Mouse (Mus musculus): Measurements from ENCODE around the gene Acot2. TPM values are rescaled to one million over a fixed set of nuclear protein-coding genes. Genes with fewer than 3 reads are reported as not detected.
A peak's percentile ranks its signal among the peaks of the same experiment; 100 is the strongest.

The Acot2 gene
- polyA plus RNA-seq, 1 experiment from 2014 or later: 9.8 TPM

DNA sequence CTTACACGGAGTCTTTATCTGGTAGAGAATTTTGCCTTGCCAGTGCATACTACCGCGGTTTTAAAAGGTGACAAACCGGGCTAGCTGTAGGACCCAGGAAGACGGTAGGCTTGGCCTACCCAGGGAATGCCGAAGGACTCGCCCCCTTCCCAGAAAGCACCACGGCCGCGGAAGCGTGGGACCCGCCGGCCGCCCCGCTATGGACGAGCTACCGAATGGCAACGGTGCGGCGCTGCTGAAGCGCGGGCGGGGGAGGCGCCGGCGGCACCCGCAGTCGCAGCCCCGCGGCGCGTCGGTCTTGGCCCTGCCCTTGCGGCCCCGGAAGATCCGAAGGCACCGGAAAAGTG is 37.2 kb upstream of the Acot2 start, which contains the start of gene Riox1:
Gene Riox1, plus strand, starts transcription at position 116 of the 347 bp plus-strand sequence.
- ATAC-seq (ENCODE audit: low read depth) (peak; percentile 96), DNase-seq (ENCODE audit: low spot score) (peak; percentile 95)
- H3K4me2 ChIP-seq (ENCODE audit: low read depth, low read length): peak within 1 kb of the TSS; percentile 94
- peak within 1 kb of the TSS; percentile 80 for H3K27ac ChIP-seq (replicated peaks; ENCODE audit: low read depth, low read length)
- H3K36me3 ChIP-seq (ENCODE audit: control insufficient read depth, insufficient read depth, low read length): peaks cover 21% of the 10 kb centered on the region
- H3K4me1 ChIP-seq (ENCODE audit: control insufficient read depth, insufficient read depth, low read length): peaks cover 13% of the 10 kb centered on the region
- H3K4me3 ChIP-seq (ENCODE audit: low read depth, low read length): peak within 1 kb of the TSS; percentile 78
- no peaks in the 10 kb centered on the region for H3K27me3 ChIP-seq (replicated peaks; ENCODE audit: control insufficient read depth, insufficient read depth, low read length)
- H3K9ac ChIP-seq (ENCODE audit: low read depth, low read length): peak within 1 kb of the TSS; percentile 82
- H3K9me3 ChIP-seq (ENCODE audit: control insufficient read depth, low read length): peaks cover 3% of the 10 kb centered on the region; the same call in 1 of the 2 replicates
- under 1% methylated on average over 28 of the region's 37 CpGs for WGBS

DNA sequence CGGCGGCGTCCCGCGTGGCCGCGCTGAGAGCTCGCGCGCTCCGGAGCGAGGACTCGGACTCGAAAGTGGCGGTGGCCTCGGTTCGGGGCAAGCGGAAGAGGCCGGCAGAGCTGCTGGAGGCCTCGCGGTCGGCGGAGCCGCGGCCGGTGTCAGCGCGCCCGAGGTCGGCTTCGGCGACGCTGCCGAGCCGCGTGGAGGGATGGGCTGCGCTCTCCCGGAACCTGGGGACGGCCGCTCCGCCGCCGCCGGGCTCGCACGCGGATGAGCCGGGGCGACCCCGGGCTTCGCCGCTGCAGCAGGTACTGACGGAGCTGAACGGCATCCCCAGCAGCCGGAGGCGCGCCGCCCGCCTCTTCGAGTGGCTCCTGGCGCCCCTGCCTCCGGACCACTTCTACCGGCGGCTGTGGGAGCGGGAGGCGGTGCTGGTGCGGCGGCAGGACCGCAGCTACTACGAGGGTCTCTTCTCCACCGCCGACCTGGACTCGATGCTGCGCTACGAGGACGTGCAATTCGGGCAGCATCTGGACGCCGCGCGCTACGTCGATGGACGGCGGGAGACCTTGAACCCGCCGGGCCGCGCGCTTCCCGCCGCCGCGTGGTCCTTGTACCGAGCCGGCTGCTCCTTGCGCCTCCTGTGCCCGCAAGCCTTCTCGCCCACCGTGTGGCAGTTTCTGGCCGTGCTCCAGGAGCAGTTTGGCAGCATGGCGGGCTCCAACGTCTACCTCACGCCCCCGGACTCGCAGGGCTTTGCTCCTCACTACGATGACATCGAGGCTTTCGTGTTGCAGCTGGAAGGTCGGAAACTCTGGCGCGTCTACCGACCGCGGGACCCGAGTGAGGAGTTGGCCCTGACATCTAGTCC is 36.6 kb upstream of the Acot2 start:
- Histone ChIP-seq H3K4me1 (ENCODE audit: control insufficient read depth, insufficient read depth, low read length) (peaks cover 13% of the 10 kb centered on the region), H3K27ac (replicated peaks; ENCODE audit: low read depth, low read length) (peak overlapping the region; percentile 80), H3K36me3 (ENCODE audit: control insufficient read depth, insufficient read depth, low read length) (peaks cover 21% of the 10 kb centered on the region), H3K4me2 (ENCODE audit: low read depth, low read length) (peak overlapping the region; percentile 94), H3K9ac (ENCODE audit: low read depth, low read length) (peak overlapping the region; percentile 82), H3K4me3 (ENCODE audit: low read depth, low read length) (peak overlapping the region; percentile 78), H3K27me3 (replicated peaks; ENCODE audit: control insufficient read depth, insufficient read depth, low read length) (no peaks in the 10 kb centered on the region), H3K9me3 (ENCODE audit: control insufficient read depth, low read length) (peaks cover 3% of the 10 kb centered on the region; the same call in 1 of the 2 replicates)
- DNase-seq (ENCODE audit: low spot score): no peak
- peak; percentile 63 for ATAC-seq (ENCODE audit: low read depth)
- 1% methylated on average over 26 of the region's 116 CpGs for WGBS

DNA sequence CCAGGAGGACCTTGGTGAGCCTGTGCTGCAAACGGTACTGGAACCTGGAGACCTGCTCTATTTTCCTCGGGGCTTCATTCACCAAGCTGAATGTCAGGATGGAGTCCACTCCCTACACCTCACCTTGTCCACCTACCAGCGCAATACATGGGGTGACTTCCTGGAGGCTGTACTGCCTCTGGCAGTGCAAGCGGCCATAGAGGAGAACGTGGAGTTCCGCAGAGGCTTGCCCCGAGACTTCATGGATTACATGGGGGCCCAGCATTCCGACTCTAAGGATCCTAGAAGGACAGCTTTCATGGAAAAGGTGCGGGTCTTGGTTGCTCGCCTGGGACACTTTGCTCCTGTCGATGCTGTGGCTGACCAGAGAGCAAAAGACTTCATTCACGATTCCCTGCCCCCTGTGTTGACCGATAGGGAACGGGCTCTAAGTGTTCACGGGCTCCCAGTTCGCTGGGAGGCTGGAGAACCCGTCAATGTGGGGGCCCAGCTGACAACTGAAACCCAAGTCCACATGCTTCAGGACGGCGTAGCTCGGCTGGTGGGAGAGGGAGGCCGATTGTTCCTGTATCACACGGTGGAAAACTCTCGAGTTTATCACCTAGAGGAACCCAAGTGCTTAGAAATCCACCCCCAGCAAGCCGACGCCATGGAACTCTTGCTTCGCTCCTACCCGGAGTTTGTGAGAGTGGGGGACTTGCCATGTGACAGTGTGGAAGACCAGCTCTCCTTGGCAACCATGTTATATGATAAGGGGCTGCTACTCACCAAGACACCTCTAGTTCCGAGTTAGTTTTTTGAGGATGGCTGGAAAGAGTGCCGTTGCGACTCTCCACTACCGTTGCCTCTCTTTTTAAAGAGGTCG is 35.7 kb upstream of the Acot2 start:
- ATAC-seq (ENCODE audit: low read depth) (no peak), DNase-seq (ENCODE audit: low spot score) (no peak)
- WGBS: 62% methylated on average over 32 of the region's 32 CpGs
- Histone ChIP-seq H3K9ac (ENCODE audit: low read depth, low read length) (peak overlapping the region; percentile 82), H3K4me1 (ENCODE audit: control insufficient read depth, insufficient read depth, low read length) (peaks cover 13% of the 10 kb centered on the region), H3K4me2 (ENCODE audit: low read depth, low read length) (peak overlapping the region; percentile 94), H3K27me3 (replicated peaks; ENCODE audit: control insufficient read depth, insufficient read depth, low read length) (no peaks in the 10 kb centered on the region), H3K27ac (replicated peaks; ENCODE audit: low read depth, low read length) (peak overlapping the region; percentile 80; the same call in 1 of the 2 replicates), H3K9me3 (ENCODE audit: control insufficient read depth, low read length) (no peaks in the 10 kb centered on the region), H3K36me3 (ENCODE audit: control insufficient read depth, insufficient read depth, low read length) (peaks cover 24% of the 10 kb centered on the region), H3K4me3 (ENCODE audit: low read depth, low read length) (peak overlapping the region; percentile 78)

DNA sequence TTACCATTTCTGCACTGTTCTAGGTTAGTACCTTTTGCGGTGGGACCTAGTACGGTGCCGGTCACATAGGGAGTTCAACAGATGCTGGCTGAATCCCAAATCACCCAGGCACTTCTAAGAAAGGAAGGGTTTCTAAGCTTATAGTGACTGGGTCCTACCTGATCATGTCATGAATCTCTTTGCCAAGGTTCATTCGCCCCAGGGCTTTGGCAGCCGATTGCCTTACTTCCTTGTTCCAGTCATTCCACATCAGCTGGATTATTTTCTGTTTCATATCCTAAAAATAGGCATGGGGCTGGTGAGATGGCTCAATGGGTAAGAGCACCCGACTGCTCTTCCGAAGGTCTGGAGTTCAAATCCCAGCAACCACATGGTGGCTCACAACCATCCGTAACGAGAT is 29.4 kb upstream of the Acot2 start:
- Histone ChIP-seq H3K4me2 (ENCODE audit: low read depth, low read length) (no peak overlapping the region), H3K4me3 (ENCODE audit: low read depth, low read length) (no peak overlapping the region), H3K27ac (replicated peaks; ENCODE audit: low read depth, low read length) (no peak overlapping the region), H3K9ac (ENCODE audit: low read depth, low read length) (no peak overlapping the region), H3K4me1 (ENCODE audit: control insufficient read depth, insufficient read depth, low read length) (no peaks in the 10 kb centered on the region; the same call in 1 of the 2 replicates), H3K36me3 (ENCODE audit: control insufficient read depth, insufficient read depth, low read length) (peaks cover 9% of the 10 kb centered on the region), H3K27me3 (replicated peaks; ENCODE audit: control insufficient read depth, insufficient read depth, low read length) (no peaks in the 10 kb centered on the region), H3K9me3 (ENCODE audit: control insufficient read depth, low read length) (no peaks in the 10 kb centered on the region)
- DNase-seq (ENCODE audit: low spot score) (no peak), ATAC-seq (ENCODE audit: low read depth) (no peak)
- WGBS: 87% methylated on average over 9 of the region's 9 CpGs

DNA sequence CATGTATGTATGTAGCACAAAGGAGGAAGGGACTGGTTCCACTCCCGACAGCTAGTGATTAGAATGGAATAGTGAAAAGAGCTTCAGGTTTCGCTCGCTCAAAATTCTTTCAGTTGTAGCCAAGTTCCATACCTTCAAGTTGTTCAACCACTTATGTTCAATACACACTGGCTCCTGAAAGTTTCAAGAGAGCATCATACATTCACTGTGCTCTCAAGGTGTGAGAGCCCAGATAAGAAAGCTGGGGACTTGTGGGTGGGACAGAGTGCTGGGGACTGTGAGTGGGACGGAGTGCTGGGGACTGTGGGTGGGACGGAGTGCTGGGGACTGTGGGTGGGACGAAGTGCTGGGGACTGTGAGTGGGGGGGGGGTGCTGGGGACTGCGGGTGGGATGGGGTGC is 22.4 kb upstream of the Acot2 start:
- 76% methylated on average over 6 of the region's 7 CpGs for whole genome bisulfite sequencing
- Histone ChIP-seq H3K36me3 (ENCODE audit: control insufficient read depth, insufficient read depth, low read length) (no peaks in the 10 kb centered on the region), H3K4me2 (ENCODE audit: low read depth, low read length) (no peak overlapping the region)

DNA sequence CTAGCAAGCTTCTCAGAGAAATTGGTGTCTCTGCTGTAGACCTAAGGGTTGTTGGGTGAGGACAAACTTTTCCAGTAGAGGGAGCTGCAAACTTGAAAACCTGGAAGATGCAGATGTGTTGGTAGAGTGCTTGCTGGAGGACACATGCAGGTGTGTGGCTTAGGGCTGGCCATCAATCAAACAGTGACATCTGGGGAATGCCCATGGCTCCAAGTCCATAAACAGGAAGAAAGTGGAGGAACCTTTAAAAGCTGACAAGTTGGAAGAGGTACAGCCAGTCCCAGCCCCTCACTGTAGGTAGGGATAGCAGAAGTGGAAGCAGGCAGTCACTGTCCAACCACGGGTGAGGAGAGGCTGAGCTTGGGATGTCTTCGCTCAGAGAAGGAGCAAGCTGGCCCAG is 15.5 kb upstream of the Acot2 start:
- Histone ChIP-seq H3K9ac (ENCODE audit: low read depth, low read length) (no peak overlapping the region), H3K4me3 (ENCODE audit: low read depth, low read length) (no peak overlapping the region), H3K4me1 (ENCODE audit: control insufficient read depth, insufficient read depth, low read length) (no peaks in the 10 kb centered on the region), H3K36me3 (ENCODE audit: control insufficient read depth, insufficient read depth, low read length) (no peaks in the 10 kb centered on the region), H3K9me3 (ENCODE audit: control insufficient read depth, low read length) (0 out of 2 replicates have a peak, but pooled peaks cover 5% of the 10 kb centered on the region), H3K27ac (replicated peaks; ENCODE audit: low read depth, low read length) (no peak overlapping the region), H3K4me2 (ENCODE audit: low read depth, low read length) (no peak overlapping the region), H3K27me3 (replicated peaks; ENCODE audit: control insufficient read depth, insufficient read depth, low read length) (no peaks in the 10 kb centered on the region)
- ATAC-seq (ENCODE audit: low read depth) (no peak), DNase-seq (ENCODE audit: low spot score) (peak; percentile 56)
- 78% methylated on average over 2 of the region's 2 CpGs for WGBS

More for the DNA sequence above, 22.4 kb upstream of the Acot2 start:
- no peaks in the 10 kb centered on the region for H3K4me1 ChIP-seq (ENCODE audit: control insufficient read depth, insufficient read depth, low read length)
- ATAC-seq (ENCODE audit: low read depth): no peak
- no peak overlapping the region for H3K27ac ChIP-seq (replicated peaks; ENCODE audit: low read depth, low read length)
- no peak overlapping the region for H3K4me3 ChIP-seq (ENCODE audit: low read depth, low read length)
- no peak overlapping the region for H3K9ac ChIP-seq (ENCODE audit: low read depth, low read length)
- no peaks in the 10 kb centered on the region for H3K27me3 ChIP-seq (replicated peaks; ENCODE audit: control insufficient read depth, insufficient read depth, low read length)
- no peaks in the 10 kb centered on the region for H3K9me3 ChIP-seq (ENCODE audit: control insufficient read depth, low read length)
- no peak for DNase-seq (ENCODE audit: low spot score)

DNA sequence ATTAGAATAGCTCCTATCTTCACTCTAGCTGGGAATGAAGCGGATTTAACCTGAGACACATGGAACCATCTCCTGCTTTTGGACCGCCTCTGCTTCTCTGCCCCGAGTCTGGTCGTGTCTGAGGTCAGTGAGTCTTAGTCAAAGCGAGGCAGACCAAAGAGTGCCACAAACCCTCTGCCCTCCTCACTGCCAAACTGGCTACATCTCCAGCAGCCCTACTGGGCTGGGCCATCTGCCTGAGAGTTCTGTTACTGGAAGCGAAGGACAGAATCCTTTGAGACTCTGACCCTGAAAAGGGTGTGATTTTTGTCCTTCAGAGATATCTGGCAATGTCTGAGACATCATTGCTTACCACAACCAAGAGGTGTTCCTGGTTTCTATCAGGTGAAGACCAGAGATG is 8.8 kb upstream of the Acot2 start:
- no peaks in the 10 kb centered on the region for H3K27me3 ChIP-seq (replicated peaks; ENCODE audit: control insufficient read depth, insufficient read depth, low read length)
- no peak for ATAC-seq (ENCODE audit: low read depth)
- H3K9ac ChIP-seq (ENCODE audit: low read depth, low read length): no peak overlapping the region
- H3K27ac ChIP-seq (replicated peaks; ENCODE audit: low read depth, low read length): no peak overlapping the region
- WGBS: 88% methylated on average over 6 of the region's 6 CpGs
- no peak overlapping the region for H3K4me2 ChIP-seq (ENCODE audit: low read depth, low read length)
- no peak for DNase-seq (ENCODE audit: low spot score)
- no peak overlapping the region for H3K4me3 ChIP-seq (ENCODE audit: low read depth, low read length)
- H3K36me3 ChIP-seq (ENCODE audit: control insufficient read depth, insufficient read depth, low read length): no peaks in the 10 kb centered on the region
- H3K9me3 ChIP-seq (ENCODE audit: control insufficient read depth, low read length): 0 out of 2 replicates have a peak, but pooled peaks cover 5% of the 10 kb centered on the region
- H3K4me1 ChIP-seq (ENCODE audit: control insufficient read depth, insufficient read depth, low read length): no peaks in the 10 kb centered on the region

DNA sequence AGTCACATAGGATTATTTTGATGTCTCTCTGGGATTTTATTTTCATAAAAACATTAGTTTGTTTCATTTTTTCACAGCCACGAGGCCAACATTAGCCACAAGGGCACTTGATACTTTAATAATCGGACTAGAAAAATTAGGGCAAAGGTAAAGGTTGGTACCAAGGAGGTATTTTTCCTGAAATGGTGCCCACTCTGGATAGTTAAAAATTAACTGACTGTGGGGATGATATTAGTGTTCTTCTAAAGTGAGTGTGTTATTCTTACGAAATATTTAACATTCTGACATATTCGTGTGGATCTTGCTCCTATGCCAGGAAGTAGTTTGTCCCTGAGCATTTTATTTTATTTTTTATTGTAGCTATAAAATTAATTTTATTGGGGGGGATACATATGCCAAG is 6.0 kb upstream of the Acot2 start:
- ATAC-seq (ENCODE audit: low read depth): no peak
- DNase-seq (ENCODE audit: low spot score): no peak
- H3K27ac ChIP-seq (replicated peaks; ENCODE audit: low read depth, low read length): no peak overlapping the region
- no peak overlapping the region for H3K4me2 ChIP-seq (ENCODE audit: low read depth, low read length)
- H3K4me3 ChIP-seq (ENCODE audit: low read depth, low read length): no peak overlapping the region
- H3K36me3 ChIP-seq (ENCODE audit: control insufficient read depth, insufficient read depth, low read length): no peaks in the 10 kb centered on the region
- no peaks in the 10 kb centered on the region for H3K9me3 ChIP-seq (ENCODE audit: control insufficient read depth, low read length)
- WGBS: 85% methylated on average over 4 of the region's 4 CpGs
- H3K4me1 ChIP-seq (ENCODE audit: control insufficient read depth, insufficient read depth, low read length): no peaks in the 10 kb centered on the region
- no peak overlapping the region for H3K9ac ChIP-seq (ENCODE audit: low read depth, low read length)
- H3K27me3 ChIP-seq (replicated peaks; ENCODE audit: control insufficient read depth, insufficient read depth, low read length): no peaks in the 10 kb centered on the region

Measured in embryonic facial prominence, embryonic 14.5 days (tissue).